Mouse (Mus musculus) lung, postnatal 36 days (tissue): ENCODE results near the gene Rnf214.
A peak's percentile ranks its signal among the peaks of the same experiment; 100 is the strongest.
"Not testable (repeated sequence)": the region's sequence is repeated elsewhere in the genome, so short reads cannot be mapped to it uniquely, and the experiment has no call there.

Experiments
- DNase-seq: peaks from one replicate; pipeline ENCODE4 v3.0.0; 2022; ENCODE audit warnings: mixed read lengths

Rnf214 gene

DNA sequence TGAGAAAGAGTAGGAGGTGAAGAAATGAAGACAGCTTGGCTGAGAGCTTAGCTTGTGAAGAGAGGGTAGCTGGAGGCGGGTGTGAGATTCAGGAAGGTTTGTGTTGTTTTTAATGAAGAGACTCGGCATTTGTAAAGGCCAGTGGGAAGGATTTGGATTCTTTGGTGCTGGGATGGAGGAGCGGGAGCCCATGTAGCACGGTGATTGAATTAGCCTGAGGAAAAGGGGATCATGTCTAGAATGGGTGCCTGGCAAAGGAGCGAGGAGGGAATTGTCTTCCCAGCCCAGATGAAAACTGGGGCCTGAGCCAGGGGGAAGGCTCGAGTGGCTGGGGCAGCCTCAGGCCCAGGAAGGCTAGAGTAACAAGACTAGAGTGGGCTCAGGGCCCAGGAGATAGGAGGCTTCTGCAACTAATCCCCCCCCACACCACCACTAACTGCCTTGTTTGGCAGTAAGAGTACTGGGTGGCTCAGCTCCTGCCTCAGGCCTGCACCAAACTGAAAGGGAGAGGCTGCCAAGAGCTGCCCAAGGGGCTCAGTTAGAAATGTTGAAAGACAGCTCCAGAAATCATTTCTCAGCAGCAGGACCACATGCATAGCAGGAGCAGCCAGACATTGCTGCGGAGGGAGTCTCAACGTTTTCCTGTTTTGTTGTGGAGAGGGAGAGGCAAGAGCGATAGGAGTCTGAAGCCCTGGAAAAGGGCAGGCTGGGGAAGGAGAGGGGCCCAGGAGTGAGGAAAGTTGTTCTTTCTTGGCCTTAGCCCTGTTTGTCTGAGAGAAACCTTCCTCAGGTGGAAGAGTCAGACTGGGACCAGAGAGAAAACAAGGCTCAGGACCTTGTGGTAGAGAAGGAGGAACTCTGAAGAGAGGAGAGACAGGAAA lies 56.9 kb downstream of the Rnf214 start:
- peak; percentile 32 for DNase-seq

DNA sequence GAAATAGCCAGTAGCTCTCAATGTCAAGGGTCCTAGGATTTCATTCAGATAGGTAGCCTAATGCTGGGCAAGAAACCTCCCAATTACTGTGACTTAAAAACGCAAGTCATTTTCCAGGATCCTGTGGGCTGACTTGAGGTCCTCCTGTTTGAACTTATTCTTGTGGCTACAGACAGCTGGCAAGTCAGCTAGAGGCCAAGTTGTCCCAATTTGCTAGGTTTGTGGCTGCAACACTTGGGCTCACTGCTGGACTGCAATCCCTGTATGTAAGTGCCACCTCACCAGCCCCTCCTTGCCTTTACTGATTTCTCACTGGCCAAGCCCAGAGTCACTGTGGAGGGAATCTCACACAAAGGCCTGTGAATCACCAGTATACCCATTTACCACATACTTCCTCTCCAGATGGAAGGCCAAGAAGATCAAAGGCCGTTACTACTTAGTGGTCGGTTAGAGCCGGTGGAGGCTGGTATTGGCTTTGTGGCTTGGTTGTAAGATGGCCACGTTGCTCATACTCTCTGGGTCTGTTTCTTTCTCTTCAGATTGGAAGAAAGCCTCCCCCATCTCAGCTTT lies 59.7 kb downstream of the Rnf214 start:
- DNase-seq = no peak

GRCm38 (mm10) chr9:45846176-45846575 lies 60.5 kb downstream of the Rnf214 start:
- not testable (repeated sequence) for DNase-seq

DNA sequence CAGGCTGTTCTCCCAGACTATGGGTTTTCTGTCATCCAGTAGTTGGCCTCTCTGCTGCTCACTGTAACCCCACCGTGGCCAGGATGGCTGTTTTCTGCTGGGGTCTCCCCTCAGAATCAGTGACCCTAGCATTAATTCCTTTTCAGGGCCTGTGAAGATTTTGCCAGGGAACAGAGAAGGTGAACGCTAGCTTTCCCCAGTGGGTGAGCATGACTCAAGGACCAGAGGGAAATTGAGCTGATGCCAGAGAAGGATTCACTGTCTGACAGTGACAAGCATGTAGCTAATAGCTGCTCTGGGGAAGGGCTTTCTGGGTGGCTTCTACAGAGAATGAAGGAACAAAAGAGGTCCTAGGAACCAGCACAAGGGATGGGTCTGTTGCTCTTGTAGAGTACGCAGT lies 61.2 kb downstream of the Rnf214 start:
- DNase-seq = no peak

DNA sequence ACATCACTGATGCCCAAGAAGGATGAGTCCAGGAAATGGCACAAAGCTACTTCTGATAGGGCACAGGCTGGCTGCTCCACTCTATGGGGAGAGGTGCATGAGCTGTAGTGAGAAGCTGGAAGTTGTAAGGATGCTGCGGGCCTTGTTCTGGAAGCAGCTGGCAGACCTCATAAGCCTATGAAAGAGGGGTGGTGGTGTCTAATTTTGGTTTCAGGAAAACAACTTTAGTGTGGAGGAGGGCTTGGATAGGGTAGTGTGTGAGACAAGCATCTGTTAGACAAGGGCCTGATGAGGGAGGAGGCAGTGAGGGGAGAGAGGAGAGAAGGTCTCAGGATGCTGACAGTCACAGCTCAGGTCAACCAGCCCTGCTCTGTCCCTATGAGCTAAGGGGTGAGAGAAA lies 62.9 kb downstream of the Rnf214 start:
- no peak for DNase-seq

- no peak for DNase-seq
These were observed 63.7 kb downstream of the Rnf214 start for GRCm38 (mm10) chr9:45843007-45843406.

DNA sequence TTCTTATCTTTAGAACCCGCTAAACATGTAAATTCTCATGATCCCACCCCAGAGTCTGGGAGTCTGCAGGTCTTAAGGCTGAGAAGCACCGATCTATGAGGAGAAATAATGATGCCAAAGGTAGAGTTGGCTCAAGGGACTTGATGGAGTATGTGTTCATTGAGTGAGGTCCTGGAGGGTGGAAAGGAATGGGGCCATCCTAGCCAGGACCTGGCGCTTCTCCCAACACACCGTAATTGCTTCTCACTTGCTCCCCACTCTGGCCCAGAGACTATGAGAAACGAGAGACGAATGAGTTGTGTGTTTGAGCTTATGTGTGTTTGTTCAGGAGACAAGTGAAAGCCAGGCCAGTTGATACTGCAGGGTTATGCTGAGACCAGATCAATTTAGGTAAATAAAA lies 65.3 kb downstream of the Rnf214 start:
- DNase-seq = no peak

DNA sequence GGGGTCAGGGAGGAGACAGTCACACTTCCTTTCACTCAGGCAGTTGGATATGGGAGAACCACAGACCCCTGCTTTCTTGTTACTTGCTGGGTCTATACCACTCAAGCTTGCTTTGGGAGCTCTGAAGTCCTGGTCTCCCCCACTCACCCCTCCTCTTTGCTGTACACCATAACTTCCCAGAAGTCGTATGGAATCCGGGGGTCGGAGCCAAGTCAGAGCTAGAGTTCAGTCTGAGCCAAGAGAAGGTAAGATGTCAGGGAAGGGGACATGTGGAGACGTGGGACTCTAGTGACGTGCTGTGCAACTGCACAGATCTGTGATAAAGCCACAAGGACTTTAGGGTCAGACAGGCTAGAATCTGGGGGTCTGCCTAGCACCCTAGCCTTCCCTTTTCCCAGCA lies 66.4 kb downstream of the Rnf214 start:
- no peak for DNase-seq

DNA sequence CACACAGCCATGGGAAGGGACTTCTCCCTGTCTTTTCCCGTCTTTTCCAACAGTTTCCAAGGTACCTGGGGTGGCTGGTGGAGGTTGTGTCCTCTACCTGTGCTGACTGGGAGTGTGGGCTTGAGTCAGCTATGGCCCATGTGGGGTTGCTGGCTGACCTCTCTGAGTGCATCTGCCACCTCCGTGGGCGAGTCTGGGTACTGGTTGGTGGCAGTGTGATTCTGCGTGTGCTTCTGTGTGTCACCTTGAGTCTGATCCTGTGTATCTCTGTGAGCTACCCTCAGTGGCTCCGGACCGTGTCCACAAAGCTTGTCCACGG lies 66.8 kb downstream of the Rnf214 start:
- no peak for DNase-seq

DNA sequence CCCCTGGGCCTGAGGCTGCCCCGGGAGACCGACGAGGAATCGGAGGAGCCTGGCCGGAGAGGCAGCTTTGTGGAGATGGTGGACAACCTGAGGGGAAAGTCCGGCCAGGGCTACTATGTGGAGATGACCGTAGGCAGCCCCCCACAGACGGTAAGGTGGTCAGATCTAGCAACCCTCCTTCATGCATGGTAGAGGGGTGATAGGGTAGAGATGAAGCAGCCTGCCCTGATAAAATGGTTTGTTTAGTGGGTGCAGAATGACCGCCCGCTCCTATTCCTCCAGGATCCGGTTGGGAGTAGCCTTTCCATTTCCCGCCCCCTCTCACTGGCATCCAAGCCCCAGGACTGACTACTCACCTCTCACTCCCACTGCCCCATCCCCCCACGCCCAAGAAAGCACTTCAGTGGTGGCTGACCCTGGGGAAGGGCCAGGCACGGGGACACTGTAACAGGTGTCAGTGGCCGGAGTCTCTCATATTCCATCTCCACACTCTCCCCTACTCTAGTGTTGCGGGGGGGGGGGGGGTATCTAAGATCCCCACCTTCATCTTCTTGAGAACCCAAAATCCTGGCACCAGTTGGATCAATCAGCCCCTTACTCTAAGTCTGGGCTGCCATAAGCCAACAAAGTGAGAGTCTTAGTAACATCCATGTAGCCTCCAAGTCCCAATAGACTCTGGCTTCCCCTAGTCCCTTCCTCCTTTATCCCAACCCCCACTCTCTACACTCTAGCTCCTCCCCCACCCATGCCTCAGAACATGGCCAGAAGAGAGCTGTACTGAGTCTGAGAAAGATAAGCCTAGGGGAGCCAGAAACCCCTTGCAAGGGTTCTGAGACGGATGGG lies 67.4 kb downstream of the Rnf214 start:
- DNase-seq = peak; percentile 27

GRCm38 (mm10) chr9:45838434-45839138 lies 68.1 kb downstream of the Rnf214 start, which contains the start of gene Bace1:
Bace1 (plus strand) TSS chr9:45838580.
- peak; percentile 81 for DNase-seq

- DNase-seq = no peak
These were observed 68.7 kb downstream of the Rnf214 start for GRCm38 (mm10) chr9:45838069-45838433.

DNA sequence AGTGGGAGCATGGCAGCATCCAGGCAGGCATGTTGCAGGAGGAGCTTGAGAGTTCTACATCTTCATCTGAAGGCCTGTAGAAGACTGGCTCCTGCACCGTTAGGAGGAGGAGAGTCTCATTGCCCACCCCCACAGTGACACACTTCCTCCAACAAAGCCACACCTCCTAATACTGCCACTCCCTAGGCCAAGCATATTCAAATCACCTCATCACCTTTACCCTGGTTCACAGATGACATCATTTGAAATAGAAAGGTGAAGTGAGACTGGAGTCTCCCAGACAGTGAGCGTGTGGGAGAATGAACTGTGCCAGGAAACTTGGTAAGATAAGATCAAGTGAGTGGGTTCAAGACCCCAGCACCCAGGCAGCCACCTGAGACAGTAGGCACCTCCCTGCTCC lies 73.2 kb downstream of the Rnf214 start:
- DNase-seq = no peak

DNA sequence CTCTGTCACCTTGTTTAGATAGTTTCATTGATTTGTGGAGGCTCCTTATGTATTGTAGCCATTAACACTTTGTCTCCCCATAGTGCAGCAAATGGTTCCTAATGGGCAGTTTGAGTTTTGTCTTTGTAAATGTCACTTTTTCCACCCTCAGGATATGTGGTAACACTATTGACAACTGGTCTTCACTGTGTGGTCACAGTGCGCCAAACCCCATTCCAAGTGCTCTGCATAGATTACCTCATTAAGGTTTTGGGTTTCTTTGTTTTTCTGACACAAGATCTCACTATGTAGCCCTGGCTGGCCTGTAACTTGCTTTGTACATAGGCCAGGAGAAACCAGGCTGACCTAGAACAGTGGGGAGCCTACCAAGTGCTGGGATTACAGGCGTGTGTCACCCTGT lies 73.8 kb downstream of the Rnf214 start:
- DNase-seq = no peak

GRCm38 (mm10) chr9:45829107-45829506 lies 77.6 kb downstream of the Rnf214 start:
- peak; percentile 92 for DNase-seq

GRCm38 (mm10) chr9:45828291-45828963 lies 78.3 kb downstream of the Rnf214 start, which contains the start of gene Cep164:
Cep164 (minus strand) TSS chr9:45828691.
- DNase-seq = peak; percentile 95

DNA sequence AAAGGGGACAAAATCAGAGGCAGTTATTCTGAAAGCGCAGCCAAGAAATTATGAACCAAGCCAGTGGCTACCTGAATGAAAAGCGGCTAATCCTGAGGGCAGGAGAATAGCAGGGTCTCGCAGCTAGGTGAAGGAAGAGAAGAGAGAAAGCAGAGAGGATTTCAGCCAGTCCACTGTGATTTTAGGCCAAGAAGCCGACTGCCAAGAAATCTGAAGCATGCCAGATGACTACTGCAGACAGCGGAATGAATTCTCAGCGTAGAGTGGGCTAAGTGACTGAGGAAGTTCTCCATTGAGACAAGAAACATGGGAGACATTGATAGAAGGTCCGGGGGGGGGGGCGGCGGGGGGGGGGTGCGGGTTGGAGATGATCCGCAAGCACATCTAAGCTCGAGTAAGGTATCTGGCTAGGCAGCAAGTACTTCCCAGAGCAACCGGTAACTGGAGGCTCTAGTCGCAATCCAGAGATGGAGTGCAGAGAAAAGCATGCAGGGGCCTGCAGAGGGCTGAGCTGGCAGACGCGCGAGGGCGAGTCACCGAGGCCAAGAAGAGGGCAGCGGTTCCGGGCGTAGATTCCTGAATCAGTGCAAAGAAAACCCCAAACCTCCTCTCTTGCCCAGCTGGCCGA lies 78.9 kb downstream of the Rnf214 start:
- DNase-seq = peak; percentile 24

GRCm38 (mm10) chr9:45818406-45819011 lies 88.2 kb downstream of the Rnf214 start:
- no peak for DNase-seq

GRCm38 (mm10) chr9:45815525-45815924 lies 91.2 kb downstream of the Rnf214 start:
- DNase-seq = peak; percentile 40

- DNase-seq = no peak
These were observed 91.6 kb downstream of the Rnf214 start for GRCm38 (mm10) chr9:45815113-45815512.
